Mouse (Mus musculus) heart, embryonic 12.5 days (tissue): ENCODE data around the gene Ninl. TPM values are rescaled to one million over a fixed set of nuclear protein-coding genes. Genes with fewer than 3 reads are reported as not detected.
"Not testable (repeated sequence)": the region's sequence is repeated elsewhere in the genome, so short reads cannot be mapped to it uniquely, and the experiment has no call there.

Experiments used
- ATAC-seq: fragments of 200-750 bp; cut with Nextera tagmentation; 2 replicates; pipeline ENCODE4 v1.8.0; 2017; ENCODE audit warnings: moderate TSS enrichment, moderate library complexity; ENCODE audit not compliant: insufficient number of reproducible peaks, low FRiP score
- H3K27ac ChIP-seq: fragments of 300-500 bp; sonication (generic); 2 replicates; pipeline ENCODE4 v1.5.1; 2016; ENCODE audit warnings: mild to moderate bottlenecking, moderate library complexity; ENCODE audit not compliant: poor library complexity, severe bottlenecking
- H3K27me3 ChIP-seq: fragments of 300-500 bp; sonication (generic); replicated peaks from 2 replicates; pipeline ENCODE4 v1.6.1; 2016; ENCODE audit warnings: mild to moderate bottlenecking, moderate library complexity
- H3K36me3 ChIP-seq: fragments of 300-500 bp; sonication (generic); 2 replicates; pipeline ENCODE4 v1.6.1; 2016; ENCODE audit warnings: mild to moderate bottlenecking, moderate library complexity
- H3K4me1 ChIP-seq: fragments of 300-500 bp; sonication (generic); replicated peaks from 2 replicates; pipeline ENCODE4 v1.6.1; 2016; ENCODE audit warnings: mild to moderate bottlenecking
- H3K4me2 ChIP-seq: fragments of 300-500 bp; sonication (generic); 2 replicates; pipeline ENCODE4 v1.6.1; 2016; ENCODE audit warnings: mild to moderate bottlenecking, moderate library complexity
- H3K4me3 ChIP-seq: fragments of 300-500 bp; sonication (generic); 2 replicates; pipeline ENCODE4 v1.5.1; 2016; ENCODE audit warnings: mild to moderate bottlenecking
- H3K9ac ChIP-seq: fragments of 300-500 bp; sonication (generic); 2 replicates; pipeline ENCODE4 v1.6.1; 2016; ENCODE audit warnings: mild to moderate bottlenecking, moderate library complexity
- H3K9me3 ChIP-seq: fragments of 300-500 bp; sonication (generic); replicated peaks from 2 replicates; pipeline ENCODE4 v1.6.1; 2016; ENCODE audit warnings: mild to moderate bottlenecking, moderate library complexity
- WGBS: fragments of 180-500 bp; shearing (Covaris S2); methylation state at CpG from one replicate; pipeline ENCODE4 v1.1.7; 2016; 5-methylcytosine and 5-hydroxymethylcytosine counted together
- polyA plus RNA-seq: library from polyadenylated mRNA; unstranded; fragments of >200 nt; fragmentation: Nextera tagmentation; extraction: Ambion mirVana; gene quantifications from 2 replicates; pipeline ENCODE4 v1.2.1, GENCODE M21; 2016

The Ninl gene
- polyA plus RNA-seq, 1 experiment from 2014 or later, result 8.4 TPM

DNA sequence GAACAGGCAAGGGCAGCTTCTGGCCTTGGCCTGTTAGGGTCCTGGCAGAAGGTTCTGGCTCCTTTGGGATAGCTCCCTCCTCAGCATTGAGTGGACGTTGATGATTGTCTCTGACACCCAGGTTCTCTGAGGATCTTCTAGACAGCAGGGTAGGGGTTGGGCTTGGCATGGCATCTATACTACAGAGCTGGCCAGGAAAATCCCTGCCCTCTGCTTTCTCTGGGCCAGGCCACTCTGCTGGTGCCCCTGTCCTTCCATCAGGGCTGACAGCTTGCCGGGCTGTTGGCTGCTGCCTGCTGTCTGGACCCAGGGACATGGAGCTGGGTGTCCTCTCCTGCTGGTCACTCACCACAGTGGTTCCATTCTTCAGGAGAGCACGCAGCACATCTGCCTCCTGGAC lies 89.5 kb downstream of the Ninl start:
- no peak overlapping the region for H3K4me2 ChIP-seq
- H3K27me3 ChIP-seq, result no peaks in the 10 kb centered on the region
- H3K27ac ChIP-seq, result no peak overlapping the region
- H3K4me3 ChIP-seq, result no peak overlapping the region
- no peak overlapping the region for H3K9ac ChIP-seq
- H3K9me3 ChIP-seq, result no peaks in the 10 kb centered on the region
- no peaks in the 10 kb centered on the region for H3K4me1 ChIP-seq
- WGBS, result 94% methylated on average over 3 of the region's 3 CpGs
- peaks cover 43% of the 10 kb centered on the region for H3K36me3 ChIP-seq
- ATAC-seq, result no peak

DNA sequence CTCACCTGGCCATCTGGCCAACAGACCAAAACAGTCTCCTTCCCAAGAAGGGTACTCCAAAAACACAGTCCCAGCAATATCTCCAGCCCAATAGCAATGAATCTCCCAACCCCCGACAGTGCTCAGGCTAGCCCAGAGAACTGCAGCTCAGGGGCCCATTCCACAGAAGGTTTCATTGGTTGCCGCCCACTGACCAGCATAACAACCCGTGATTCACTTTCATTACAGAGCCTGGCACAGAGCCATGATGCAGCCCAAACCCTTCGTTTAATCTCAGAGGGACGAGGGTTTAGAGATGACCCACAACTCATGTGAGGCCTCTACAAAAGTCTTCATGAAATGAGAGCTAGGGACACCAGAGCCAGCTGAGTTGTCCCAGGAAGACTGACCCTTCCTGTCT lies 90.4 kb downstream of the Ninl start:
- no peak overlapping the region for H3K27ac ChIP-seq
- H3K9me3 ChIP-seq, result no peaks in the 10 kb centered on the region
- H3K36me3 ChIP-seq, result peaks cover 47% of the 10 kb centered on the region
- H3K9ac ChIP-seq, result no peak overlapping the region
- ATAC-seq, result no peak
- H3K4me1 ChIP-seq, result no peaks in the 10 kb centered on the region
- 79% methylated on average over 5 of the region's 5 CpGs for WGBS
- no peak overlapping the region for H3K4me3 ChIP-seq
- no peaks in the 10 kb centered on the region for H3K27me3 ChIP-seq
- H3K4me2 ChIP-seq, result no peak overlapping the region

DNA sequence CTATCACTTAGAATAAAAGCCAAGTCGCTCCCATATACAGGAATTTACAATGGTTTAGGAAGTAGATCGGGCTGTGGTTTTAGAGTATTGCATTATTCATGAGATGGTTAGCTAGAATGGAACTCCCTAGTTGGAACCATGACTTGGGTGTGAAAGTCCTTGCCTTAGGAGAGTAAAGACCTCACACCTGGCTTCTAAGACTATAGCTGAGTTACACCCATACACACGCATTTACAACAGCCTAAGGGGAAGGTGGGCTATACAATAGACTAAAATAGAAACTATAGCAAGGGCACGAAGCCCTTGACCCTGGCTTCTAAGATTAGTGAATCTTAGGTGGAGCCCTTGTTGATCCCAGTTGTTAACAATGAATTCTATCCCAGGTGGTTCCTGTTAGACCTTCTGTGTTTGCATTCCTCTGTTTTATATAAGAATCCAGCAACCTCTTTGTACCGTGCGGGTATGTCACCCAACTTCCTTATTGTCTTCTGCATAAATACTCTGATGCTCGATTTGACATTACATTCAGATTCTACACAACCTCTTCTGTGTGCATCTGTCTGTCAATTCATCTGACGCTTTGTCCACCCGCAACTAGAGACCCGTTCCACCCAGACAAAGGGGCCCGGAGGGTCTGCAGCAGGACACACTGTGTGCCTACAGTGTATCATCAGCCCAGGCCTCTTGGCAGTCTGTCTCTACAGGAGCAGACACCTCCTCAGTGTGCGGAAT lies 91.1 kb downstream of the Ninl start:
- WGBS, result 90% methylated on average over 12 of the region's 12 CpGs
- H3K4me3 ChIP-seq, ATAC-seq, H3K27ac ChIP-seq, H3K9ac ChIP-seq, H3K4me1 ChIP-seq, H3K27me3 ChIP-seq, H3K9me3 ChIP-seq, H3K4me2 ChIP-seq: not testable (repeated sequence)
- peaks cover 50% of the 10 kb centered on the region for H3K36me3 ChIP-seq

DNA sequence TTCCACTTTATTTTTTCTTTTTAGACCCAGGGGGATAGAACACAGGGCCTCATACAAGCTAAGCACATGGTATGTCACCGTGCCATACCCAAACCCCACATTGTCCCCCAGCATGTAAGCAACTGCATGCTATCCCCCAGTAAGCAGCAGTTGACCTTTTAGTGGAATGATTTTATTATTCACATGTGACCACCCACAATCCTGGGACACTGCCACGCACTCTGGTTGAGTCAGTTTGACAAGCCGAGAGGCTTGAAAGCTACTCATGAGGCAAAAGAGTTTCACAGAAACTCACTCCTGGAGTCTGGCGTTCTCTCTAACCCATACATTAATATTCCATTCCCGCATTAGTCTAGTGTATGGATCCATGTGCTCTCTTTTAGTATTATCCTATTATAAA lies 91.8 kb downstream of the Ninl start:
- H3K4me1 ChIP-seq, H3K27ac ChIP-seq, H3K27me3 ChIP-seq, ATAC-seq, H3K9me3 ChIP-seq, H3K4me2 ChIP-seq, H3K9ac ChIP-seq, H3K4me3 ChIP-seq: not testable (repeated sequence)
- WGBS, result 96% methylated on average over 5 of the region's 5 CpGs
- peaks cover 47% of the 10 kb centered on the region for H3K36me3 ChIP-seq

DNA sequence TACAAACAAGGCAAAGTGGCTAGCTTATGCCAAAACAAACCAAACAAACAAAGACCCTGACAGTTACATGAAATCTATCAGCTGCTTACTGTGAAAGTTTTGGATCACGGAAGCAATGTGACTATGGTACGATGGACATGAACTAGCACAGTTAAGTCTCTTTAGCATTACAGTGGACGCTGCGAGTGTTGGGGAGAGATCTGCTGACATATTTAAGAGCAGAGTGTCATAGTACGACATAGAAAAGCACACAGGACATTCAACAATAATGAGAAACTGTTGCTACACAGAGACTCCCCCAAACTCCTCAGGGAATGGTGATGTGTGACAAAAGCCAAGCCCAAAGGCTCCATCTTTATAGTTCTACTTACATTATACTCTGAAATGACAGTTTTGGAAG lies 95.2 kb downstream of the Ninl start:
- WGBS, result 88% methylated on average over 5 of the region's 5 CpGs
- no peak for ATAC-seq
- H3K9ac ChIP-seq, result no peak overlapping the region

DNA sequence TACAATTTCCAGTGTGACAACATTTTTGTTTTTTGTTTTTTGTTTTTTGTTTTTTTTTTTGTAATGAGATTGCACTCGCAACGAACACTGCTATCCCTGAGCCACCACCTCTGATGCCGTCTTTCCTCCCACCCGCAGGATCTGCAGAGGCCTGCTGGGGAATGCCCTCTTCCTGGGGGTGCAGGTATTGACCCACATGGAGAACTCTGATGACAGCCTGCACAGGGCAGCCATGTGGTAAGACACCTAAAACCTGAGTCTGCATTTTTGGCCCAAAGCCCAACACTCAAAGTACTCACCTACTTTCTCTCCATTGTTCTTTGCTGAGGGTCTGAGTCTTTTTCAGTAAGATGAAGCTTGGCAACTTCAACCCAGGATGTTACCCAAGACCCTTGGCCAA lies 104.5 kb downstream of the Ninl start:
- ATAC-seq, result no peak
- no peaks in the 10 kb centered on the region for H3K4me1 ChIP-seq
- 93% methylated on average over 4 of the region's 4 CpGs for WGBS
- no peak overlapping the region for H3K4me2 ChIP-seq
- H3K36me3 ChIP-seq, result peaks cover 57% of the 10 kb centered on the region
- no peak overlapping the region for H3K27ac ChIP-seq
- H3K9me3 ChIP-seq, result no peaks in the 10 kb centered on the region
- no peak overlapping the region for H3K9ac ChIP-seq
- no peak overlapping the region for H3K4me3 ChIP-seq
- H3K27me3 ChIP-seq, result no peaks in the 10 kb centered on the region

More for the DNA sequence above, 95.2 kb downstream of the Ninl start:
- Histone ChIP-seq H3K4me3 (no peak overlapping the region), H3K4me2 (no peak overlapping the region), H3K4me1 (no peaks in the 10 kb centered on the region), H3K9me3 (no peaks in the 10 kb centered on the region), H3K27ac (no peak overlapping the region), H3K27me3 (no peaks in the 10 kb centered on the region), H3K36me3 (peaks cover 22% of the 10 kb centered on the region)

DNA sequence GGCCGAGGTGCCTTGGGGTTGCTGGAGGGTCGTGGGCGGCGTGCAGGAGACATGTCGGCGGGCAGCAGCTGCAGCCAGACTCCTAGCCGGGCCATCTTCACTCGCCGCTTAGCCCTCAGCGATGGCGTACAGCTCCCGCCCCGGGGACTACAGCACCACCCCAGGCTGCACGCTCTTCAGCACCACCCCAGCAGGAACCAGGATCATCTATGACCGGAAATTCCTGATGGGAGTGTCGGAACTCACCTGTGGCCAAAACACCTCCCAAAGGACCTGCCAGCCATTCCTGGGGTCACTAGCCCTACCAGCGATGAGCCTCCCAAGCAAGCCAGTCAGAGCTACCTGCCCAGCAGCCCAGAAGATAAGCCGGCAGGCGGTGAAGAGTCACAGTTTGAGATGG lies 105.7 kb downstream of the Ninl start:
- no peak overlapping the region for H3K27ac ChIP-seq
- no peak overlapping the region for H3K4me3 ChIP-seq
- no peak overlapping the region for H3K9ac ChIP-seq
- WGBS, result 82% methylated on average over 19 of the region's 19 CpGs
- H3K36me3 ChIP-seq, result peaks cover 58% of the 10 kb centered on the region
- no peaks in the 10 kb centered on the region for H3K4me1 ChIP-seq
- H3K9me3 ChIP-seq, result no peaks in the 10 kb centered on the region
- no peak overlapping the region for H3K4me2 ChIP-seq
- no peaks in the 10 kb centered on the region for H3K27me3 ChIP-seq
- ATAC-seq, result no peak

DNA sequence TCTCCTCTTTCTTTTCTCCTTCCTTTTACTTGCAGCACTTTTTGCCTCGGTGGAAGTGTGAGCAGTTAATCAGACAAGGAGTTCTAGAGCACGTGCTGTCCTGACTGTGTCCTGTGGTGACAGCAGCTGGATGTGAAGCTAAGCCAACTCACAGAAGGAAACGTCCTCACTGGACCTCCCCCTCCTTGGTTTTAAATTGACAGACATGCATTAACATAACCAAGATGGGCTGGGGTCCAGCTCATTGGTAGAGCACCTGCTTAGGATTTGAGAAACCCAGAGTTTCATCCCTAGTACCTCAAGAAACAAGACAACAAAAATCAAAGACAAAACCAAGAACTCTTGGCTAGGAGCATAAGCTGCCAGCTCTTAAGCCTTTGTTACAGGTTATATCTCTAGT lies 108.4 kb downstream of the Ninl start:
- Histone ChIP-seq H3K36me3 (peaks cover 49% of the 10 kb centered on the region), H3K9me3 (no peaks in the 10 kb centered on the region), H3K4me1 (no peaks in the 10 kb centered on the region), H3K27ac (no peak overlapping the region), H3K4me3 (no peak overlapping the region), H3K9ac (no peak overlapping the region), H3K4me2 (no peak overlapping the region), H3K27me3 (no peaks in the 10 kb centered on the region)
- WGBS, result 46% methylated on average over 3 of the region's 3 CpGs
- ATAC-seq, result no peak

DNA sequence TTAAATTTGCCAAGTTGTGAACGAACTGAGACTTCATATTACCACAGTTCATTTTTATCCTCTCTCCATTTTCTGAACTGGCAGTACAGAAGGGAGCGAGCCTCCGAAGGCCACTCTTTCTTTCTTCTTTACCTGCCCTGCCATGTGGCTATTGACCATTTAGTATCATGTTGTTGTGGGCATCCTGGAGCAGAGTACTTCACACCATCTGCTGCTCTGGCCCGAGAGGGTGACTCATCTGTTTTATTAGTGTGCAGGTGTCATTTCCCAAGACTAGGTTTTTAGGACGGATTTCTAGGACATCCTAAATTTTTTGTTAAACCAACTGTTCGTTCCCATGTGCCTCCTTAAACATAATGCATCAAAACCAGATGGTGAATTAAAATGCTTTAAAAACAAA lies 110.0 kb downstream of the Ninl start:
- Histone ChIP-seq H3K9ac (no peak overlapping the region), H3K27me3 (no peaks in the 10 kb centered on the region), H3K36me3 (peaks cover 43% of the 10 kb centered on the region), H3K4me3 (no peak overlapping the region), H3K9me3 (no peaks in the 10 kb centered on the region), H3K4me2 (no peak overlapping the region), H3K27ac (no peak overlapping the region), H3K4me1 (no peaks in the 10 kb centered on the region)
- WGBS, result 87% methylated on average over 6 of the region's 6 CpGs
- ATAC-seq, result no peak

DNA sequence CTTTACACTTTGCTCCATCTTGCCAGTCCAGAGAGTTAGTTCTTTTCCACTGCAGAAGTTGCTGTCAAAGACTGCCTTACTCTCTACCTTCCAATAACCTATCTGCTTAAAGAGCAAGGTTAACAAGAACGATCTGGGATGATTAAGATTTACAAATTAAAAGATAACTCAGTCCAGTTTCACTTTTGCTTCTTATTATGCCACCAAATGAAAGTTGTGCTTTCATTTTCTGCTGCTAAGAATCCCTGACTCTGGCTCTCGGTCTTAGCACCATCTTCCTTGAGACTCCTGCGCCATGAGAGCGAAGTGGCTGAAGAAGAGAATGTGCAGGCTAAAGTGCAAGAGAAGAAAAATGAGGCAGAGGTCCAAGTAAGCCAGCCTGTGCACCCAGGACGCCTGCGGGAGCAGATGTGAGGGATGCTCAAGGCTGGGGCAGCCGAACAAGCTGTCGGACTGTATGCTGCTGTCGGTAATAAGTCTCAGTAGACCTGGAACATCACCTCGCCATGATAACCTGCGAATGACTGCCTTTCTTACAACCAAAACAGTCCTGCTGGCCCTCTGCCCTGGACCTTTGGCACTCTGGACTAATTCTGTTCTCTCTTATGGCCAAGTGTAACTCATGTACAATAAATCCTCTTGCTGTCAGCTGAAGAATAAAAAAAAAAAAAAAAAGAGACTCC lies 112.0 kb downstream of the Ninl start:
- H3K4me1 ChIP-seq, result peaks cover 5% of the 10 kb centered on the region; the same call in 1 of the 2 replicates
- peaks cover 35% of the 10 kb centered on the region for H3K36me3 ChIP-seq
- 91% methylated on average over 11 of the region's 11 CpGs for WGBS
- H3K9me3 ChIP-seq, result no peaks in the 10 kb centered on the region
- no peaks in the 10 kb centered on the region for H3K27me3 ChIP-seq
- H3K9ac ChIP-seq, result no peak overlapping the region
- ATAC-seq, result no peak
- no peak overlapping the region for H3K4me2 ChIP-seq
- H3K27ac ChIP-seq, result no peak overlapping the region
- no peak overlapping the region for H3K4me3 ChIP-seq

DNA sequence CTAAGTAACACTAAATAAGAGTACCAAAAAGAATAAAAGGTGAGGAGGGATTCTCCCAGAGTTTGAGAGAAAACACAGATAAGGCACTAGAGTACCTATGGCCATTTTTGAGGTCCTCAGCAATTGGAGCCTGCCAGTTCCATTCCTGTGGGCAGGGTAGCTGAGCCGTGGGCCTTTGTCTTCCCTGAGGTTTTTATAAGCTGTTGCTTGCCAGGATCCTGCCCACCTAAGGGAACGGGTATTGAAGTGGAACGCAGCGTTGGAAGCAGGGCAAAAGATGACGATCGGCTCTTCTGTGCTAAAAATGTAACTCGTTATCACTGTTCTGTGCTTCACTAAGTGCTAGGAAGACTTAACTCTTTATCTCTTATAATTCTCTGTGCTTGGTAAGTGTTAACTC lies 115.7 kb downstream of the Ninl start:
- 53% methylated on average over 7 of the region's 7 CpGs for WGBS
- no peak overlapping the region for H3K4me3 ChIP-seq
- no peak overlapping the region for H3K4me2 ChIP-seq
- H3K27me3 ChIP-seq, result no peaks in the 10 kb centered on the region
- H3K27ac ChIP-seq, result 0 out of 2 replicates have a peak overlapping the region, but pooled peaks have one; percentile 4
- no peak for ATAC-seq
- H3K36me3 ChIP-seq, result peaks cover 25% of the 10 kb centered on the region
- peaks cover 5% of the 10 kb centered on the region; the same call in 1 of the 2 replicates for H3K4me1 ChIP-seq
- no peaks in the 10 kb centered on the region for H3K9me3 ChIP-seq
- H3K9ac ChIP-seq, result no peak overlapping the region
